Mouse (Mus musculus) heart, postnatal 0 days (tissue): ENCODE results near the gene Pgghg. TPM values are rescaled to one million over a fixed set of nuclear protein-coding genes. Genes with fewer than 3 reads are reported as not detected.

Experiments used
- ATAC-seq: fragments of 200-750 bp; cut with Nextera tagmentation; 2 replicates; pipeline ENCODE4 v1.8.0; 2017; ENCODE audit warnings: low read depth, moderate number of reproducible peaks, moderate library complexity; ENCODE audit not compliant: insufficient read depth
- DNase-seq: peaks from one replicate; pipeline ENCODE4 v3.0.0-alpha.2; 2016; ENCODE audit warnings: low spot score
- H3K27ac ChIP-seq: fragments of 300-500 bp; sonication (generic); 2 replicates; pipeline ENCODE4 v1.5.1; 2014; ENCODE audit warnings: low read depth, mild to moderate bottlenecking
- H3K27me3 ChIP-seq: fragments of 300-500 bp; sonication (generic); 2 replicates; pipeline ENCODE4 v1.6.1; 2014; ENCODE audit warnings: low read length, mixed read lengths; ENCODE audit not compliant: control insufficient read depth, insufficient read depth
- H3K36me3 ChIP-seq: fragments of 300-500 bp; sonication (generic); replicated peaks from 2 replicates; pipeline ENCODE4 v1.6.1; 2014; ENCODE audit warnings: low read length, mixed read lengths; ENCODE audit not compliant: control insufficient read depth, insufficient read depth
- H3K4me1 ChIP-seq: fragments of 300-500 bp; sonication (generic); 2 replicates; pipeline ENCODE4 v1.6.1; 2014; ENCODE audit warnings: antibody characterized with exemption; ENCODE audit not compliant: control insufficient read depth, insufficient read depth
- H3K4me2 ChIP-seq: fragments of 300-500 bp; sonication (generic); 2 replicates; pipeline ENCODE4 v1.6.1; 2014; ENCODE audit warnings: low read depth, mild to moderate bottlenecking, low read length, moderate library complexity
- H3K4me3 ChIP-seq: fragments of 300-500 bp; sonication (generic); 2 replicates; pipeline ENCODE4 v1.5.1; 2014; ENCODE audit warnings: low read depth, low read length
- H3K9ac ChIP-seq: fragments of 300-500 bp; sonication (generic); replicated peaks from 2 replicates; pipeline ENCODE4 v1.6.1; 2014; ENCODE audit warnings: low read depth, low read length, mixed read lengths
- H3K9me3 ChIP-seq: fragments of 300-500 bp; sonication (generic); replicated peaks from 2 replicates; pipeline ENCODE4 v1.6.1; 2016; ENCODE audit warnings: low read length; ENCODE audit not compliant: control insufficient read depth
- CTCF ChIP-seq: IDR thresholded peaks from 2 replicates; pipeline ENCODE4 v1.5.1; 2016; ENCODE audit warnings: antibody characterized with exemption, control low read depth, low read depth
- EP300 ChIP-seq: IDR thresholded peaks from 2 replicates; pipeline ENCODE4 v1.6.1; 2016; ENCODE audit warnings: antibody characterized with exemption, low read depth
- WGBS: fragments of 180-500 bp; shearing (Covaris S2); extraction: QIAGEN DNeasy Blood & Tissue Kit; methylation state at CpG from one replicate; pipeline ENCODE4 v1.1.7; 2014; 5-methylcytosine and 5-hydroxymethylcytosine counted together
- polyA plus RNA-seq: library from polyadenylated mRNA; unstranded; fragments of >200 nt; fragmentation: Nextera tagmentation; extraction: Ambion mirVana; gene quantifications from 2 replicates; pipeline ENCODE4 v1.2.1, GENCODE M21; 2015
- total RNA-seq: library from RNA; depleted of rRNA; stranded (reverse); fragments of >200 nt; gene quantifications from 2 replicates; pipeline ENCODE4 v1.2.3, GENCODE M21; 2014; ENCODE audit warnings: low replicate concordance

Pgghg gene
- total and polyA plus RNA-seq, 2 experiments from 2014 or later: 5.9 to 16.3 TPM

- Histone ChIP-seq H3K27ac (no peak overlapping the region), H3K9me3 (no peaks in the 10 kb centered on the region), H3K36me3 (no peaks in the 10 kb centered on the region), H3K4me1 (no peaks in the 10 kb centered on the region), H3K4me2 (no peak overlapping the region), H3K4me3 (no peak overlapping the region), H3K9ac (no peak overlapping the region), H3K27me3 (no peaks in the 10 kb centered on the region)
- ATAC-seq (no peak), DNase-seq (no peak)
- no peak for TF ChIP-seq CTCF
- no peak for TF ChIP-seq EP300
- WGBS: 91% methylated on average over 8 of the region's 8 CpGs
Measured at GRCm38 (mm10) chr7:140981704-140982103, 40.5 kb downstream of the Pgghg start.

GRCm38 (mm10) chr7:140982971-140983370 is 41.8 kb downstream of the Pgghg start:
- TF ChIP-seq CTCF (no peak), EP300 (no peak)
- no peak overlapping the region for H3K4me3 ChIP-seq
- 62% methylated on average over 7 of the region's 7 CpGs for WGBS
- no peak for DNase-seq
- no peak overlapping the region for H3K9ac ChIP-seq
- H3K36me3 ChIP-seq: no peaks in the 10 kb centered on the region
- no peak for ATAC-seq
- H3K27ac ChIP-seq: no peak overlapping the region
- H3K4me1 ChIP-seq: no peaks in the 10 kb centered on the region
- no peak overlapping the region for H3K4me2 ChIP-seq
- H3K27me3 ChIP-seq: no peaks in the 10 kb centered on the region
- no peaks in the 10 kb centered on the region for H3K9me3 ChIP-seq

- no peak for DNase-seq
- Histone ChIP-seq H3K4me2 (no peak overlapping the region), H3K27me3 (no peaks in the 10 kb centered on the region), H3K4me1 (no peaks in the 10 kb centered on the region), H3K9ac (no peak overlapping the region), H3K36me3 (no peaks in the 10 kb centered on the region), H3K4me3 (no peak overlapping the region), H3K27ac (no peak overlapping the region), H3K9me3 (no peaks in the 10 kb centered on the region)
- 74% methylated on average over 17 of the region's 17 CpGs for WGBS
- no peak for ATAC-seq
- TF ChIP-seq EP300 (no peak), CTCF (no peak)
Measured at GRCm38 (mm10) chr7:140987182-140988138, 46.3 kb downstream of the Pgghg start.

- no peaks in the 10 kb centered on the region for H3K4me1 ChIP-seq
- H3K9ac ChIP-seq: no peak overlapping the region
- ATAC-seq (no peak), DNase-seq (no peak)
- no peak overlapping the region for H3K4me3 ChIP-seq
- H3K27ac ChIP-seq: no peak overlapping the region
- H3K36me3 ChIP-seq: no peaks in the 10 kb centered on the region
- 64% methylated on average over 4 of the region's 4 CpGs for WGBS
- no peaks in the 10 kb centered on the region for H3K27me3 ChIP-seq
- H3K4me2 ChIP-seq: no peak overlapping the region
- no peaks in the 10 kb centered on the region for H3K9me3 ChIP-seq
- no peak for TF ChIP-seq EP300
- no peak for TF ChIP-seq CTCF
Measured at GRCm38 (mm10) chr7:140989022-140989421, 47.8 kb downstream of the Pgghg start.

GRCm38 (mm10) chr7:140990185-140990584 is 49.0 kb downstream of the Pgghg start:
- ATAC-seq (no peak), DNase-seq (no peak)
- H3K4me1 ChIP-seq: no peaks in the 10 kb centered on the region
- no peaks in the 10 kb centered on the region for H3K27me3 ChIP-seq
- no peak overlapping the region for H3K9ac ChIP-seq
- no peaks in the 10 kb centered on the region for H3K9me3 ChIP-seq
- WGBS: 54% methylated on average over 6 of the region's 6 CpGs
- H3K36me3 ChIP-seq: no peaks in the 10 kb centered on the region
- H3K4me3 ChIP-seq: no peak overlapping the region
- TF ChIP-seq CTCF: no peak
- no peak for TF ChIP-seq EP300
- no peak overlapping the region for H3K4me2 ChIP-seq
- H3K27ac ChIP-seq: no peak overlapping the region
